Mouse (Mus musculus): ENCODE results near the gene Vav2.

DNA sequence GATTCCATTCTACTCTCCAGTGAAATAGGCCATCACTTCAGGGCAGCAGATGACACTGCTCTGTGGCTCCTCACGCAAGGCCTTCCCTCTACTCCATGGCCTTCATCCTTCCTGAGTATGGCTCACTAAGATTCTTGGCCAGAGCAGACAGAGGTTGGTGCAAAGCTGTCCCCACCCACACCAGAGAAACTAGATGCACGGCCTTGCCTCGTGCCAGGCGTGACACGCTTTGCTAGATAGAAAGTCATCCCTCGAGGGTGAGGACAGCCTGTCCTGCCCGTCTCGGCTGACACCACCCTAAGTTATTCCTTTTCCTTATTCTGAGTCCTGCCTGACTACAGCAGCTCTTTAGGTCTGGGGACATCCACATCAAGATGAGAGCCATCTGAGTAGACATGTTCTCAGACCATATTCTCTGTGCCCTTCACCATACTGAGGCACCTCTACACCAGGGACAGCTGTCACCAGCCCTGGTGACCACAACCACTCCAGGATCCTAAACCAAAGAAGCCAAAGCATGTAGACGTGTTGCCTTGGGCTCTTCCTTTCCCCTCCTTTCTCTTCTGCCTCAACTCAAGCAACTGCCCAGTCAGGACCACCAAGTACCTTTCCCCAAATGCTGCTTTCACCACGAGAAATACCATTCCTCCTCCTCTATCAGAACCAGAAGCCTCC, 97.3 kb downstream of the Vav2 start:
- TF ChIP-seq CTCF (IDR thresholded peaks at IDR 0.05; ENCODE audit: control insufficient read depth, insufficient read depth, insufficient read length) (no peak), MAX (IDR thresholded peaks at IDR 0.05) (no peak), USF1 (IDR thresholded peaks at IDR 0.05; ENCODE audit: low read depth) (no peak), MYOG (IDR thresholded peaks at IDR 0.05; ENCODE audit: control insufficient read depth, extremely low read depth, insufficient read length) (no peak), CEBPB (IDR thresholded peaks at IDR 0.05; ENCODE audit: low read depth) (no peak), MYOD1 (IDR thresholded peaks at IDR 0.05; ENCODE audit: control insufficient read depth, insufficient read length, low read depth) (no peak), FOSL1 (IDR thresholded peaks at IDR 0.05; ENCODE audit: insufficient read depth, low read length, poor library complexity, severe bottlenecking) (no peak)
